Mouse (Mus musculus): ENCODE results near the gene Nol8. TPM values are rescaled to one million over a fixed set of nuclear protein-coding genes. Genes with fewer than 3 reads are reported as not detected.

Gene Nol8
- polyA plus RNA-seq, 1 experiment from 2014 or later = 14.3 TPM

GRCm38 (mm10) chr13:49628167-49628566, 24.7 kb upstream of the Nol8 start:
- ATAC-seq (ENCODE audit: insufficient number of reproducible peaks, insufficient read depth, low FRiP score, low read depth) = no peak
- Histone ChIP-seq H3K9ac (ENCODE audit: low read length) (no peak overlapping the region), H3K4me1 (ENCODE audit: control insufficient read depth in 2 of 2, insufficient read depth in 2 of 2, low read length in 2 of 2) (no peaks in the 10 kb centered on the region), H3K27ac (replicated peaks in 1 of 2; ENCODE audit: control insufficient read depth in 1 of 2, insufficient read depth in 1 of 2, low read depth in 2 of 2, low read length in 2 of 2) (no peak overlapping the region), H3K4me2 (ENCODE audit: low read length) (no peak overlapping the region), H3K9me3 (ENCODE audit: control insufficient read depth, low read length) (no peaks in the 10 kb centered on the region), H3K4me3 (ENCODE audit: control insufficient read depth in 1 of 2, insufficient read depth in 1 of 2, low read depth in 1 of 2, low read length in 2 of 2) (no peak overlapping the region), H3K27me3 (ENCODE audit: control insufficient read depth, insufficient read depth, low read length) (no peaks in the 10 kb centered on the region), H3K36me3 (ENCODE audit: control insufficient read depth, insufficient read depth, low read length) (no peaks in the 10 kb centered on the region)

- Histone ChIP-seq H3K27ac (replicated peaks in 1 of 2; ENCODE audit: control insufficient read depth in 1 of 2, insufficient read depth in 1 of 2, low read depth in 2 of 2, low read length in 2 of 2) (no peak overlapping the region), H3K36me3 (ENCODE audit: control insufficient read depth, insufficient read depth, low read length) (no peaks in the 10 kb centered on the region), H3K4me3 (ENCODE audit: control insufficient read depth in 1 of 2, insufficient read depth in 1 of 2, low read depth in 1 of 2, low read length in 2 of 2) (no peak overlapping the region), H3K9me3 (ENCODE audit: control insufficient read depth, low read length) (no peaks in the 10 kb centered on the region), H3K4me1 (ENCODE audit: control insufficient read depth in 2 of 2, insufficient read depth in 2 of 2, low read length in 2 of 2) (no peaks in the 10 kb centered on the region), H3K9ac (ENCODE audit: low read length) (no peak overlapping the region), H3K27me3 (ENCODE audit: control insufficient read depth, insufficient read depth, low read length) (no peaks in the 10 kb centered on the region), H3K4me2 (ENCODE audit: low read length) (no peak overlapping the region)
- ATAC-seq (ENCODE audit: insufficient number of reproducible peaks, insufficient read depth, low FRiP score, low read depth) = no peak
- 77% methylated on average over 2 of the region's 2 CpGs for WGBS
Measured at GRCm38 (mm10) chr13:49629076-49629475, 23.8 kb upstream of the Nol8 start.

- no peak for ATAC-seq (ENCODE audit: insufficient number of reproducible peaks, insufficient read depth, low FRiP score, low read depth)
- Histone ChIP-seq H3K9ac (ENCODE audit: low read length) (no peak overlapping the region), H3K4me2 (ENCODE audit: low read length) (no peak overlapping the region), H3K4me1 (ENCODE audit: control insufficient read depth in 2 of 2, insufficient read depth in 2 of 2, low read length in 2 of 2) (no peaks in the 10 kb centered on the region; a peak in 1 of 4 replicates), H3K9me3 (ENCODE audit: control insufficient read depth, low read length) (no peaks in the 10 kb centered on the region), H3K27me3 (ENCODE audit: control insufficient read depth, insufficient read depth, low read length) (no peaks in the 10 kb centered on the region), H3K27ac (replicated peaks in 1 of 2; ENCODE audit: control insufficient read depth in 1 of 2, insufficient read depth in 1 of 2, low read depth in 2 of 2, low read length in 2 of 2) (no peak overlapping the region), H3K36me3 (ENCODE audit: control insufficient read depth, insufficient read depth, low read length) (peaks cover 11% of the 10 kb centered on the region), H3K4me3 (ENCODE audit: control insufficient read depth in 1 of 2, insufficient read depth in 1 of 2, low read depth in 1 of 2, low read length in 2 of 2) (no peak overlapping the region)
- WGBS = 95% methylated on average over 2 of the region's 2 CpGs
Measured at GRCm38 (mm10) chr13:49639965-49640364, 12.9 kb upstream of the Nol8 start.

- Histone ChIP-seq H3K4me3 (ENCODE audit: control insufficient read depth in 1 of 2, insufficient read depth in 1 of 2, low read depth in 1 of 2, low read length in 2 of 2) (no peak overlapping the region), H3K27ac (replicated peaks in 1 of 2; ENCODE audit: control insufficient read depth in 1 of 2, insufficient read depth in 1 of 2, low read depth in 2 of 2, low read length in 2 of 2) (no peak overlapping the region), H3K9ac (ENCODE audit: low read length) (no peak overlapping the region), H3K4me2 (ENCODE audit: low read length) (no peak overlapping the region), H3K36me3 (ENCODE audit: control insufficient read depth, insufficient read depth, low read length) (peaks cover 19% of the 10 kb centered on the region), H3K9me3 (ENCODE audit: control insufficient read depth, low read length) (no peaks in the 10 kb centered on the region), H3K4me1 (ENCODE audit: control insufficient read depth in 2 of 2, insufficient read depth in 2 of 2, low read length in 2 of 2) (no peaks in the 10 kb centered on the region; a peak in 1 of 4 replicates), H3K27me3 (ENCODE audit: control insufficient read depth, insufficient read depth, low read length) (no peaks in the 10 kb centered on the region)
- ATAC-seq (ENCODE audit: insufficient number of reproducible peaks, insufficient read depth, low FRiP score, low read depth) = no peak
- WGBS = 75% methylated on average over 6 of the region's 6 CpGs
Measured at GRCm38 (mm10) chr13:49642650-49643049, 10.2 kb upstream of the Nol8 start.

- H3K27ac ChIP-seq (replicated peaks in 1 of 2; ENCODE audit: control insufficient read depth in 1 of 2, insufficient read depth in 1 of 2, low read depth in 2 of 2, low read length in 2 of 2) = 0 out of 4 replicates have a peak overlapping the region, but pooled peaks of 1 of the 2 experiments have one; percentile 4
- no peak overlapping the region for H3K4me2 ChIP-seq (ENCODE audit: low read length)
- no peaks in the 10 kb centered on the region for H3K27me3 ChIP-seq (ENCODE audit: control insufficient read depth, insufficient read depth, low read length)
- no peak overlapping the region for H3K4me3 ChIP-seq (ENCODE audit: control insufficient read depth in 1 of 2, insufficient read depth in 1 of 2, low read depth in 1 of 2, low read length in 2 of 2)
- H3K9ac ChIP-seq (ENCODE audit: low read length) = no peak overlapping the region
- H3K4me1 ChIP-seq (ENCODE audit: control insufficient read depth in 2 of 2, insufficient read depth in 2 of 2, low read length in 2 of 2) = no peaks in the 10 kb centered on the region; a peak in 1 of 4 replicates
- peaks cover 19% of the 10 kb centered on the region for H3K36me3 ChIP-seq (ENCODE audit: control insufficient read depth, insufficient read depth, low read length)
- no peaks in the 10 kb centered on the region for H3K9me3 ChIP-seq (ENCODE audit: control insufficient read depth, low read length)
- no peak for ATAC-seq (ENCODE audit: insufficient number of reproducible peaks, insufficient read depth, low FRiP score, low read depth)
Measured at GRCm38 (mm10) chr13:49643669-49644362, 9.1 kb upstream of the Nol8 start.

GRCm38 (mm10) chr13:49644731-49645529, 7.9 kb upstream of the Nol8 start:
- no peaks in the 10 kb centered on the region for H3K9me3 ChIP-seq (ENCODE audit: control insufficient read depth, low read length)
- no peak overlapping the region for H3K4me3 ChIP-seq (ENCODE audit: control insufficient read depth in 1 of 2, insufficient read depth in 1 of 2, low read depth in 1 of 2, low read length in 2 of 2)
- 67% methylated on average over 2 of the region's 2 CpGs for WGBS
- no peaks in the 10 kb centered on the region for H3K27me3 ChIP-seq (ENCODE audit: control insufficient read depth, insufficient read depth, low read length)
- peak overlapping the region in 1 of 2 experiments; percentile 58; a peak in 2 of 4 replicates for H3K27ac ChIP-seq (replicated peaks in 1 of 2; ENCODE audit: control insufficient read depth in 1 of 2, insufficient read depth in 1 of 2, low read depth in 2 of 2, low read length in 2 of 2)
- H3K36me3 ChIP-seq (ENCODE audit: control insufficient read depth, insufficient read depth, low read length) = peaks cover 13% of the 10 kb centered on the region
- no peak overlapping the region for H3K4me2 ChIP-seq (ENCODE audit: low read length)
- no peaks in the 10 kb centered on the region; a peak in 1 of 4 replicates for H3K4me1 ChIP-seq (ENCODE audit: control insufficient read depth in 2 of 2, insufficient read depth in 2 of 2, low read length in 2 of 2)
- peak; percentile 43; the same call in 1 of the 2 replicates for ATAC-seq (ENCODE audit: insufficient number of reproducible peaks, insufficient read depth, low FRiP score, low read depth)
- no peak overlapping the region for H3K9ac ChIP-seq (ENCODE audit: low read length)

- WGBS = 83% methylated on average over 1 of the region's 1 CpGs
Measured at GRCm38 (mm10) chr13:49646019-49646418, 6.9 kb upstream of the Nol8 start.

More at GRCm38 (mm10) chr13:49646019-49646418, 6.9 kb upstream of the Nol8 start:
- Histone ChIP-seq H3K4me2 (ENCODE audit: low read length) (no peak overlapping the region), H3K36me3 (ENCODE audit: control insufficient read depth, insufficient read depth, low read length) (peaks cover 8% of the 10 kb centered on the region; the same call in 1 of the 2 replicates), H3K4me3 (ENCODE audit: control insufficient read depth in 1 of 2, insufficient read depth in 1 of 2, low read depth in 1 of 2, low read length in 2 of 2) (no peak overlapping the region), H3K4me1 (ENCODE audit: control insufficient read depth in 2 of 2, insufficient read depth in 2 of 2, low read length in 2 of 2) (no peaks in the 10 kb centered on the region; a peak in 1 of 4 replicates), H3K9me3 (ENCODE audit: control insufficient read depth, low read length) (no peaks in the 10 kb centered on the region), H3K27me3 (ENCODE audit: control insufficient read depth, insufficient read depth, low read length) (no peaks in the 10 kb centered on the region), H3K27ac (replicated peaks in 1 of 2; ENCODE audit: control insufficient read depth in 1 of 2, insufficient read depth in 1 of 2, low read depth in 2 of 2, low read length in 2 of 2) (no peak overlapping the region), H3K9ac (ENCODE audit: low read length) (no peak overlapping the region)
- no peak for ATAC-seq (ENCODE audit: insufficient number of reproducible peaks, insufficient read depth, low FRiP score, low read depth)
